Mouse (Mus musculus) limb, embryonic 13.5 days (tissue): Measurements from ENCODE around the gene Dis3. TPM values are rescaled to one million over a fixed set of nuclear protein-coding genes. Genes with fewer than 3 reads are reported as not detected.

Experiments used
- ATAC-seq: fragments of 200-750 bp; cut with Nextera tagmentation; 2 replicates; pipeline ENCODE4 v1.8.0; 2017; ENCODE audit warnings: low read depth, moderate number of reproducible peaks, moderate TSS enrichment; ENCODE audit not compliant: low FRiP score
- H3K27ac ChIP-seq: fragments of 300-500 bp; sonication (generic); 2 replicates; pipeline ENCODE4 v1.5.1; 2015; ENCODE audit warnings: inconsistent platforms, mild to moderate bottlenecking, moderate library complexity
- H3K27me3 ChIP-seq: fragments of 300-500 bp; sonication (generic); 2 replicates; pipeline ENCODE4 v1.6.1; 2015; ENCODE audit warnings: mild to moderate bottlenecking, inconsistent platforms
- H3K36me3 ChIP-seq: fragments of 300-500 bp; sonication (generic); 2 replicates; pipeline ENCODE4 v1.6.1; 2015; ENCODE audit warnings: inconsistent platforms, mild to moderate bottlenecking, moderate library complexity
- H3K4me1 ChIP-seq: fragments of 300-500 bp; sonication (generic); 2 replicates; pipeline ENCODE4 v1.6.1; 2015; ENCODE audit warnings: inconsistent platforms
- H3K4me2 ChIP-seq: fragments of 300-500 bp; sonication (generic); replicated peaks from 2 replicates; pipeline ENCODE4 v1.6.1; 2015; ENCODE audit warnings: inconsistent platforms, mild to moderate bottlenecking, moderate library complexity
- H3K4me3 ChIP-seq: fragments of 300-500 bp; sonication (generic); 2 replicates; pipeline ENCODE4 v1.5.1; 2015; ENCODE audit warnings: moderate library complexity, mild to moderate bottlenecking, inconsistent platforms
- H3K9ac ChIP-seq: fragments of 300-500 bp; sonication (generic); 2 replicates; pipeline ENCODE4 v1.6.1; 2015; ENCODE audit warnings: mild to moderate bottlenecking, inconsistent platforms
- H3K9me3 ChIP-seq: fragments of 300-500 bp; sonication (generic); 2 replicates; pipeline ENCODE4 v1.6.1; 2016; ENCODE audit warnings: inconsistent platforms
- whole genome bisulfite sequencing: fragments of 180-500 bp; shearing (Covaris S2); methylation state at CpG from one replicate; pipeline ENCODE4 v1.1.7; 2015; 5-methylcytosine and 5-hydroxymethylcytosine counted together
- polyA plus RNA-seq: library from polyadenylated mRNA; unstranded; fragments of >200 nt; fragmentation: Nextera tagmentation; extraction: Ambion mirVana; gene quantifications from 2 replicates; pipeline ENCODE4 v1.2.1, GENCODE M21; 2015

The Dis3 gene
- polyA plus RNA-seq, 1 experiment from 2014 or later, result 36.4 TPM

DNA sequence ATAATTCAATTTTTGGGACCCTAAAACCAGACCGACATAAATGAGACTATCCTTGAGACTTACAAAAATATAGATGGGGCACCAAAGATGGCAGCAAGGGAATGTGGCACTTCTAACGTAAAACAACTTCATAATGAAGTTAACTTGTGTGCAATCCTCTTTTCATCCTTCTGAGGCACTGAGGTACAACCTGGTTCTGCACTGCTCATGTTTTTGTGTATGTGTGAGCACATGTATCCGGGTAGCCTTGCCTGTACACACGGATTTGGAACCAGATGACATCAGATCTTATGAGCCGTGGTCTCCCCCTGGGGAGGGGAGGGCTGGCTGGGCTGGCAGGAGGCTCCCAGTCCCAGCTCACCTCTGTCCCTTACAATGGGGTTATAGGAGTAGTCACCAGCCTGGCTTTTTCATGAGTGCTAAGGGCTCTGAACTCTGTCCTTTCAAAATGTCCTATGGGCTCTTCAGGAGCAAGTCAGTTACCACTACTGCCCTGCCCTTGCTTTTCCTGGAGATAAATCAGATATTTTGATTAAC is 68.2 kb downstream of the Dis3 start:
- no peak overlapping the region for H3K27ac ChIP-seq
- no peaks in the 10 kb centered on the region for H3K27me3 ChIP-seq
- H3K4me1 ChIP-seq, result no peaks in the 10 kb centered on the region; the same call in 1 of the 2 replicates
- peaks cover 25% of the 10 kb centered on the region for H3K36me3 ChIP-seq
- no peak for ATAC-seq
- H3K4me2 ChIP-seq, result no peak overlapping the region
- H3K9ac ChIP-seq, result no peak overlapping the region
- H3K4me3 ChIP-seq, result no peak overlapping the region
- peaks cover 5% of the 10 kb centered on the region; the same call in 1 of the 2 replicates for H3K9me3 ChIP-seq
- 79% methylated on average over 5 of the region's 5 CpGs for WGBS

DNA sequence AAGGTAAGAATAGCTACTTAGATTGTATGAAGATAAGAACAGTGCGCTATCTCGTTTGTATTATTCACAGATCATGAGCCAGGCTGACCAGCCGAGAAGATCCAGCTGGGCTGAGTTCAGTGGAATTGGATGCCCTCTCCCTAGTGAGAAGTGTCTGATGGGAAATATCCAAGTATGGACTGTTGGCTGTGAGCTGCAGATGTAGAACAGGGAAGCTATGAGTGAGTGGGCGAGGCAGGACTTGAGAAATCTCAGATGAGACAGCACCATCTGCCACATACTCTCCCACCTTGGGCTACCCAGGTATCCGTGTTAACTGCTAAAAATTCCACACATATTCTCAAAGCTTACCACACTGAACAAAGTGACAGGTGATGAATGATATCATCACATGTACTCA is 69.6 kb downstream of the Dis3 start:
- Histone ChIP-seq H3K9me3 (peaks cover 5% of the 10 kb centered on the region; the same call in 1 of the 2 replicates), H3K4me3 (no peak overlapping the region), H3K27ac (no peak overlapping the region), H3K36me3 (peaks cover 20% of the 10 kb centered on the region), H3K4me1 (no peaks in the 10 kb centered on the region; the same call in 1 of the 2 replicates), H3K9ac (no peak overlapping the region), H3K27me3 (no peaks in the 10 kb centered on the region), H3K4me2 (no peak overlapping the region)
- 86% methylated on average over 5 of the region's 5 CpGs for whole genome bisulfite sequencing
- ATAC-seq, result no peak

Other genes starting within 250 kb of the Dis3 start
- 0.77 and 1.6 TPM in 2 replicates for gene Rpl36a-ps1, start 105.5 kb downstream of the Dis3 start, polyA plus RNA-seq
- gene Mzt1, start 53.6 kb downstream of the Dis3 start, polyA plus RNA-seq, result 91.1 and 92.7 TPM in 2 replicates
- gene Bora, start 53.5 kb downstream of the Dis3 start, polyA plus RNA-seq, result 76.7 and 79.3 TPM in 2 replicates
- gene Pibf1, start 346 bp downstream of the Dis3 start, polyA plus RNA-seq, result 21.8 and 22.6 TPM in 2 replicates
- gene Klf5, start 198.9 kb upstream of the Dis3 start, polyA plus RNA-seq, result 13.8 and 14.7 TPM in 2 replicates